Mouse (Mus musculus) midbrain, embryonic 11.5 days (tissue): ENCODE data around the gene Gm38394. TPM values are rescaled to one million over a fixed set of nuclear protein-coding genes. Genes with fewer than 3 reads are reported as not detected.
"Not testable (repeated sequence)": the region's sequence is repeated elsewhere in the genome, so short reads cannot be mapped to it uniquely, and the experiment has no call there.

Experiments used
- ATAC-seq: fragments of 200-750 bp; cut with Nextera tagmentation; 2 replicates; pipeline ENCODE4 v1.8.0; 2017; ENCODE audit warnings: moderate TSS enrichment, moderate library complexity; ENCODE audit not compliant: low FRiP score
- DNase-seq: peaks from one replicate; pipeline ENCODE4 v3.0.0; 2015; ENCODE audit warnings: low spot score; ENCODE audit errors: missing footprints
- H3K27ac ChIP-seq: fragments of 300-500 bp; sonication (generic); 2 replicates; pipeline ENCODE4 v1.5.1; 2014; ENCODE audit warnings: low read depth, low read length
- H3K27me3 ChIP-seq: fragments of 300-500 bp; sonication (generic); 2 replicates; pipeline ENCODE4 v1.6.1; 2014; ENCODE audit warnings: mild to moderate bottlenecking, low read length, moderate library complexity, mixed read lengths; ENCODE audit not compliant: control insufficient read depth, insufficient read depth
- H3K36me3 ChIP-seq: fragments of 300-500 bp; sonication (generic); 2 replicates; pipeline ENCODE4 v1.6.1; 2014; ENCODE audit warnings: mild to moderate bottlenecking, low read length, moderate library complexity, mixed read lengths; ENCODE audit not compliant: control insufficient read depth, insufficient read depth
- H3K4me1 ChIP-seq: fragments of 300-500 bp; sonication (generic); 2 replicates; pipeline ENCODE4 v1.6.1; 2014; ENCODE audit warnings: low read length; ENCODE audit not compliant: control insufficient read depth, insufficient read depth
- H3K4me2 ChIP-seq: fragments of 300-500 bp; sonication (generic); 2 replicates; pipeline ENCODE4 v1.6.1; 2014; ENCODE audit warnings: mild to moderate bottlenecking, moderate library complexity
- H3K4me3 ChIP-seq: fragments of 300-500 bp; sonication (generic); 2 replicates; pipeline ENCODE4 v1.5.1; 2014; ENCODE audit warnings: low read depth, low read length
- H3K9ac ChIP-seq: fragments of 300-500 bp; sonication (generic); 2 replicates; pipeline ENCODE4 v1.6.1; 2014; ENCODE audit warnings: low read length
- H3K9me3 ChIP-seq: fragments of 300-500 bp; sonication (generic); 2 replicates; pipeline ENCODE4 v1.6.1; 2016; ENCODE audit warnings: low read length; ENCODE audit not compliant: control insufficient read depth
- WGBS: fragments of 180-500 bp; shearing (Covaris S2); extraction: QIAGEN DNeasy Blood & Tissue Kit; methylation state at CpG from one replicate; pipeline ENCODE4 v1.1.7; 2014; 5-methylcytosine and 5-hydroxymethylcytosine counted together
- polyA plus RNA-seq: library from polyadenylated mRNA; unstranded; fragments of >200 nt; fragmentation: Nextera tagmentation; extraction: Ambion mirVana; gene quantifications from 2 replicates; pipeline ENCODE4 v1.2.1, GENCODE M21; 2014

Gm38394 gene
- polyA plus RNA-seq, 1 experiment from 2014 or later, result 5.3 TPM

DNA sequence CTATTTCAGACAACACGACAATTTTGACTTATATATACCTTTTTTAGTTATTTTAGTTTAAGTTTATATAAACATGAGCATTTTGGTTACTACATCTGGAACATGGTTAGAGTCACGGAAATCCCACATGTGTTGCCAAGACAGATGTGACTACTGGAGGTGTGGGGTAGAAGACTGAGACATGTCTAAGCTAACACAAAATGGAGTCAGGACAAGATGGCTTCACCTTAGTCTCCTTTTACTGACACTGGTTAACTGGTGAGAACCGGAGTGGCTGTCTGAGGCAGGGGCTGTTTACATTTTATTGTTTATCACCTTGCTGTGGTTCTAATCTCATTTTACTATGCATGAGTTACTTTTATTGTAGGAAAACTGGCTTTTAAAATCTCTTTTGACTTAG lies 7.5 kb upstream of the Gm38394 start:
- Histone ChIP-seq H3K36me3 (no peaks in the 10 kb centered on the region), H3K27me3 (no peaks in the 10 kb centered on the region), H3K9ac (no peak overlapping the region), H3K4me1 (no peaks in the 10 kb centered on the region), H3K4me3 (no peak overlapping the region), H3K27ac (no peak overlapping the region), H3K4me2 (no peak overlapping the region), H3K9me3 (no peaks in the 10 kb centered on the region)
- 94% methylated on average over 3 of the region's 3 CpGs for WGBS
- DNase-seq (no peak), ATAC-seq (no peak)

DNA sequence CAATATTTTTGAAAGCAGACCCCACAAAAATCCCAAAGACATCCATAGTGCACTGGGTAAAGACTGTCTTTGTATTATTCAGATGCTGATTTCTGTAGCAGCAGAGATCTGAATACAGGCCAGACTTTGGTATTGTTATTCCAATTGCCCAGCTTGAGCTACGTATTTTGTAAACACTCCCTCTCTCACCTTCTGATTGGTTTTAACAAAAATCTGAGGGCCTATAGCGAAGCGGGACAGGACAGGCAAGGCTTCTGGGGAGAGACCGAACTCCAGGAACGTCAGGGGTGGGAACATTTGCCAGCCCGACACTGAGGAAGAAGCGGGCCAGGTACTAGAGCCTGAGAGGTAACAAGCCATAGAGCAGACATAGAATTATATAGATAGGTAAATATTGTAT lies 6.6 kb upstream of the Gm38394 start:
- Histone ChIP-seq H3K9ac (no peak overlapping the region), H3K4me3 (no peak overlapping the region), H3K4me2 (no peak overlapping the region), H3K27ac (no peak overlapping the region), H3K4me1 (no peaks in the 10 kb centered on the region), H3K36me3 (no peaks in the 10 kb centered on the region), H3K9me3 (no peaks in the 10 kb centered on the region), H3K27me3 (no peaks in the 10 kb centered on the region)
- DNase-seq, result peak; percentile 14
- no peak for ATAC-seq
- 26% methylated on average over 7 of the region's 7 CpGs for WGBS

DNA sequence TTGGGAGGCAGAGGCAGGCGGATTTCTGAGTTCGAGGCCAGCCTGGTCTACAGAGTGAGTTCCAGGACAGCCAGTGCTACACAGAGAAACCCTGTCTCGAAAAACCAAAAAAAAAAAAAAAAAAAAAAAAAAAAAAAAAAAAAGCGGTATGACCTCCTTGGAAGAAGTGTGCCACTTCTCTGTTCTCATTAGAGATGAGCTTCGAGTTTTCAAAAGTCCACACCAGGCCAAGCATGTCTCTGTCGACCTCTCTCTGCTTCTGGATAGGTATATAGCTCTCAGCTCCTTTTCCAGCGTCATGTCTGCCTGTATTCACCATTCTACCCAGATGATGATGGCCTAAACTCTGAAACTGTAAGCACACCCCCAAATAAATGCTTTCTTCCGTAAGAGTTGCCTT lies 4.6 kb upstream of the Gm38394 start:
- not testable (repeated sequence) for H3K9me3 ChIP-seq, H3K36me3 ChIP-seq, H3K4me1 ChIP-seq, H3K9ac ChIP-seq, H3K4me2 ChIP-seq, H3K27ac ChIP-seq, H3K27me3 ChIP-seq, ATAC-seq, H3K4me3 ChIP-seq
- 87% methylated on average over 8 of the region's 8 CpGs for WGBS
- DNase-seq, result peak; percentile 31

DNA sequence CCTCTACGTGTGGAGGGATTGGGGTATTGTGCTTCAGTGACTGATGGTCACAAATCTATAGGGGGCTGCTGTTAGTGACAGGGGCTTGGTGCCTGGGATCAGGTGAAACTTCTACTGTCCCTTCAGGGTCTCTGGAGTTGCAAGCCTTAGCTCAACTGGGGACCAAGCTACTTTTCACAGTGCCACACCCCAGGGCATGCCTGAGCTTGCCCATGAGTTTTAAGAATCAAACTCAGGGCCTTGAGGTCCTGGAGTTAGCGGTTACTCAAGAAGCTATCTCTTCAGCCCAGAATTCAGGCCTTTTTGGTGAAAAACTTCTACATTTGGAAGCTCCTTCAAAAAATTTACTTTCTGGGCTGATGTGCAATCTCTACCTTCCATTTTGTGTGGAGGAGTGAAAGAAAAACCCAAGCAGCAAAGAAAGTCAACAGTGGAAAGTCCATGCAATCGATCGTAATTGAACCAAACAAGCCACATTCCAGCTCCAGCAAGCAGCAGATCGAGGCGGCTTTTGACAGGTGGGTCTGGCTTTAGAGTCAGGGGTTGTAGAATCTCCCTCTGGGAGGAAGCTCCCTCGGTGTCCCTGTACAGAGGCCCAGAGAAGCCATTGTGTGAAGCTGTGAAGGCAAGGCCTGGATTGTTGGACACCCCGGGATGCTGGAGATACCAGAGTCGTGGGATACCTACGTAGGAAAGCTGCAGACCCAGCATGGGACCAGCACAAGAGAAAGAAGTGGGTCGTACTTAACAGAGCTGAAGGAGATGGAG lies 3.3 kb upstream of the Gm38394 start:
- Histone ChIP-seq H3K27me3 (no peaks in the 10 kb centered on the region), H3K4me3 (no peak overlapping the region), H3K9me3 (no peaks in the 10 kb centered on the region), H3K4me1 (peaks cover 6% of the 10 kb centered on the region), H3K9ac (no peak overlapping the region), H3K36me3 (no peaks in the 10 kb centered on the region), H3K4me2 (no peak overlapping the region), H3K27ac (no peak overlapping the region)
- DNase-seq (no peak), ATAC-seq (no peak)
- 60% methylated on average over 11 of the region's 11 CpGs for WGBS

DNA sequence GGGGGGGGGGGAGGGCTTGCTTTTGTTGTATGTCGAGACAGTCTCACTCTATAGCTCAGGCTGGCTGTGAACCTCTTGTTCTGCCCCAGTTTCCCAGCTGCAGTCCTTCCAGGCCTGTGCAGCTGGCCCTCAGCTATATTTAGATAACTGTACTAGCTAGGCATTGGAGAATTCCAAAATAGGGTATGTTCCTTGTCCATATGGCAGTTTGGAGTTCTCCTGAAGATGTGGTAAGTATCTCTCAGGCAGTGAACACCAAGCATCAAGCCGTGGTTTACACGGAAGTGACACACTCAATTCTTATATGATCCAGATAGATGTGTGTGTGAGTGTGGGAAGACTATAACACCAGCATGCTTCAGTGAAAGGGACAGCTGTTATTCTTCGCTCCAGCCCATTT lies 2.3 kb upstream of the Gm38394 start:
- no peak overlapping the region for H3K4me3 ChIP-seq
- H3K36me3 ChIP-seq, result no peaks in the 10 kb centered on the region; the same call in 1 of the 2 replicates
- no peaks in the 10 kb centered on the region for H3K27me3 ChIP-seq
- H3K9me3 ChIP-seq, result no peaks in the 10 kb centered on the region
- H3K27ac ChIP-seq, result no peak overlapping the region
- no peak overlapping the region for H3K4me2 ChIP-seq
- DNase-seq (peak; percentile 69), ATAC-seq (no peak)
- no peak overlapping the region for H3K9ac ChIP-seq
- 85% methylated on average over 4 of the region's 4 CpGs for WGBS
- peaks cover 7% of the 10 kb centered on the region for H3K4me1 ChIP-seq

DNA sequence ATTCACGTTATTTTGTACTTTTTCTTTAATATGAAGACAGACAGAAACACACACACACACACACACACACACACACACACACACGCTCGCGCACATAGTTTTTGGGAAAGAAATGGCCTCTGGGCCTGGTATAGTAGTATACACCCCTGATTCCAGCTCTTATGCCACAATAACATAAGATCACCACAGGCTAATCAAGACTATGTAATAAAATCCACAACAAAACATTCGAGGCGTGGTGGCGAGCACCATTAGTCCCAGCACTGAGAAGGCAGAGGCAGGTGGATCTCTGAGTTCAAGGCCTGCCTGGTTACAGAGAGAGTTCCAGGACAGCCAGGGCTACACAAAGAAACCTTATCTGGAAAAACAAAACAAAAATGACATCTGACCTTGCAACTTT lies 1.8 kb upstream of the Gm38394 start:
- H3K27me3 ChIP-seq, result no peaks in the 10 kb centered on the region
- H3K9me3 ChIP-seq, result no peaks in the 10 kb centered on the region
- 95% methylated on average over 7 of the region's 7 CpGs for WGBS
- no peak overlapping the region for H3K27ac ChIP-seq
- no peaks in the 10 kb centered on the region; the same call in 1 of the 2 replicates for H3K36me3 ChIP-seq
- no peak overlapping the region for H3K4me2 ChIP-seq
- no peak overlapping the region for H3K4me3 ChIP-seq
- DNase-seq, result peak; percentile 54
- no peak for ATAC-seq
- H3K9ac ChIP-seq, result no peak overlapping the region
- H3K4me1 ChIP-seq, result peaks cover 7% of the 10 kb centered on the region

DNA sequence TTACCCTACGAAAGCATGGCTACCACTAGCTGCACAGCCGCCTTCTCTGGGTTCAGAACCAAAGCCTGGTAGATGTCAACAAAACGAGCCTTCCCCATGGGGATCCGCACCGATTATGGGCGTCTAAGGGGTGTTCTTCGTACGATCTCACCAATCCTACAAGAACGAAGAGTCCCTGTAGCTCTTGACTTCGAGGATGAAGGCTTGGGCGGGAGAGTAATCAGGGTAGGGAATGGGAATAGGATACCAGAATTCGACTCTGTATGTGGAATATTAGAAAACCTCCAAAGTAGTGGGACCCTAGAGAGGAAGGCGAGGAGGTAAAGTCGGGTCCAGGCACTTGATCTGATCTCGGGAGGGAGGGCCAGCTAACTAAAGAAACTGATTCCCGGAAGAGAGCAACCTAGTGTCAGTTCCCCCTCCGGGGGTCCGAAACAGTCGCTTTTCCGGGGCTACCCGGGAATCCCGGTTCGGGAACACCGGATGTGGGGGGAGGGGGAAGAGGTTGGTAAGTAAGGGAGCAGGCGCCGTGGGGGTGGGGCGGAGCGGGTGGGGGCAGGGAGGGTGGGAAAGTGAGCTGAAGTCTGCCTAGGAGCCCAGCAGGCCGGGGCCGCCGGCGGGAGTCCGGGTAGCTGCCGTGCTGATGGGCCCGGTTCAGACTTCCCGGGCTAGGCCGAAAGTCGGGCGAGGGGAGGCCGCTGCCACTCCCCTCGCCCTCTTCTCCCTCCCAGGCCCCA lies 484 bp downstream of the Gm38394 start, which contains the start of gene Zbed6:
Zbed6 (minus strand) TSS at position 420 of the 737 bp plus-strand sequence.
- Histone ChIP-seq H3K27ac (peak within 1 kb of the TSS; percentile 81), H3K27me3 (no peaks in the 10 kb centered on the region), H3K36me3 (no peaks in the 10 kb centered on the region; the same call in none of the 2 replicates), H3K9ac (peak within 1 kb of the TSS; percentile 88), H3K9me3 (no peaks in the 10 kb centered on the region), H3K4me2 (peak within 1 kb of the TSS; percentile 94), H3K4me1 (peaks cover 9% of the 10 kb centered on the region), H3K4me3 (peak within 1 kb of the TSS; percentile 87)
- ATAC-seq (peak; percentile 88), DNase-seq (peak; percentile 94)
- WGBS, result 1% methylated on average over 40 of the region's 41 CpGs

DNA sequence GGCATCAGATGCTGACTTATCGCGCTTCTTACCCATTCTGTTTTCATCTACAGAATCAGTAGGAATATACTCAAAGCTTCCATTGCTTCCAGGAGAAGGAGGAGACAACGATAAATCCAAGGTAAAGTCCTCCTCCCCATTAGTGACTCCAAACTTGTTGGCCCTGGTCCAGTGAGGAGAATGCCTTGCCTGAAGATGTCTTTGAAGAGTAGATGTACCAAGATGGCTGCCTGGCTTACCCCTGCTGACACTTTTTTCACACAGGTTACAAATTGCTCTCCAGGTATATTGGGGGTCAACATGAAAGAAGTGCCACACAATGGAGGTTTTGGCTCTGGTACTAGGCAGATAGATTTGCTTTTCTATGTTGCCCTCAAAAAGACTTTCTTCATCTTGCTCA lies 2.2 kb downstream of the Gm38394 start:
- WGBS, result 98% methylated on average over 3 of the region's 3 CpGs
- H3K27me3 ChIP-seq, result no peaks in the 10 kb centered on the region
- peaks cover 9% of the 10 kb centered on the region for H3K4me1 ChIP-seq
- no peak overlapping the region for H3K27ac ChIP-seq
- H3K4me3 ChIP-seq, result no peak overlapping the region
- H3K9me3 ChIP-seq, result no peaks in the 10 kb centered on the region
- H3K9ac ChIP-seq, result no peak overlapping the region
- ATAC-seq (no peak), DNase-seq (peak; percentile 21)
- no peaks in the 10 kb centered on the region; the same call in none of the 2 replicates for H3K36me3 ChIP-seq
- no peak overlapping the region for H3K4me2 ChIP-seq

DNA sequence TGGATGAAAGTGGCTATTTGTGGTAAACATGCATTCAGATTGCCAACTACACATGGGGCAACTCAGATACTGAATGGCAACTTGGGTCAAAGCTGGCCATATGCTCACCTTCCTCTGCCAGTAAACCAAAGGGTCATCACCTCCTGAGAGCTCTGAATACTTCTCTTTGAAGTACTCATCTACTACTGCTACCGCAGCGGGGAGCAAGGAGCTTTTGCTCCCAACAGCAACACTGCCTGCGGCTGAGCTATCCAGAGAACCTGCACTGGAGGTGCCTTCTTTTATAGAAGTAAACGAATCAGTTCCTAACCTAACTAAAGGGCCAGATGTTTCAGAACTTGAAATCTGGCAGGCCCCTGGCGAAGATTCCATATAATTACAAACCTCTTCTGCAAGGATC lies 4.3 kb downstream of the Gm38394 start:
- no peak for ATAC-seq

More for the DNA sequence above, 4.3 kb downstream of the Gm38394 start:
- no peak overlapping the region for H3K9ac ChIP-seq
- WGBS, result 77% methylated on average over 5 of the region's 5 CpGs
- H3K4me2 ChIP-seq, result no peak overlapping the region
- no peaks in the 10 kb centered on the region for H3K9me3 ChIP-seq
- no peaks in the 10 kb centered on the region; the same call in none of the 2 replicates for H3K36me3 ChIP-seq
- no peak overlapping the region for H3K27ac ChIP-seq
- peaks cover 9% of the 10 kb centered on the region for H3K4me1 ChIP-seq
- no peaks in the 10 kb centered on the region for H3K27me3 ChIP-seq
- DNase-seq, result no peak
- no peak overlapping the region for H3K4me3 ChIP-seq
